Mouse (Mus musculus): Measurements from ENCODE around the gene Cnot2.

DNA sequence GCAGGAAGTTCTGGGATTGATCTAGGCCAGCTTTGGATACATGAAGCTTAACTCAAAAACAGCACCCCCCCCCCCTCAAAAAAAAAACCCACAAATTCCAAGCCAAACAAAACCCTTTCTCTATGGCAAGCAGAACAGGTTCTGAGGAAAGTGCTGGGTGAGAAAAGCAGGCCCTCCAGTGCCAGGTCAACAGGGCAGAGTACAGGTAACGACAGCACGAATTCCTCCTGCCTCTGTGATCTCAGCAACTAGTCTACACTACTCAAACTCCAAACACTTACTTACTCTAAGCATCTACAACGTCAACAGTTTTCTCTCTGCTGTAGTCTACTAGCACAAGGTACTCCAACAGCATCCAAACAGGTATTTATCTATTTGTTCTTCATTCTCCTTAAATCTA is 48.8 kb downstream of the Cnot2 start:
- TF ChIP-seq GATA1 (IDR thresholded peaks at IDR 0.05; ENCODE audit: borderline replicate concordance, low read length): no peak
- no peak for TF ChIP-seq FLI1 (IDR thresholded peaks at IDR 0.05; ENCODE audit: low read length)
